Mouse (Mus musculus) forebrain, embryonic 12.5 days (tissue): ENCODE measurements at regions not wholly inside any gene's neighbourhood (a gene's known extent, or its start where the extent isn't known, plus 50 kb on each side); places are given as distances from the start of the nearest gene placed in this dataset.
A peak's percentile ranks its signal among the peaks of the same experiment; 100 is the strongest.

ENCODE experiments used
- ATAC-seq: fragments of 200-750 bp; cut with Nextera tagmentation; 2 replicates; pipeline ENCODE4 v1.8.0; 2017; ENCODE audit warnings: moderate TSS enrichment; ENCODE audit not compliant: low FRiP score
- H3K27ac ChIP-seq: fragments of 300-500 bp; sonication (generic); 2 replicates; pipeline ENCODE4 v1.5.1; 2016; ENCODE audit warnings: mild to moderate bottlenecking
- H3K27me3 ChIP-seq: fragments of 300-500 bp; sonication (generic); 2 replicates; pipeline ENCODE4 v1.6.1; 2016; ENCODE audit warnings: mild to moderate bottlenecking
- H3K36me3 ChIP-seq: fragments of 300-500 bp; sonication (generic); replicated peaks from 2 replicates; pipeline ENCODE4 v1.6.1; 2016; ENCODE audit warnings: mild to moderate bottlenecking
- H3K4me1 ChIP-seq: fragments of 300-500 bp; sonication (generic); 2 replicates; pipeline ENCODE4 v1.6.1; 2016
- H3K4me2 ChIP-seq: fragments of 300-500 bp; sonication (generic); 2 replicates; pipeline ENCODE4 v1.6.1; 2016; ENCODE audit warnings: mild to moderate bottlenecking, moderate library complexity
- H3K4me3 ChIP-seq: fragments of 300-500 bp; sonication (generic); replicated peaks from 2 replicates; pipeline ENCODE4 v1.5.1; 2016; ENCODE audit warnings: mild to moderate bottlenecking
- H3K9ac ChIP-seq: fragments of 300-500 bp; sonication (generic); 2 replicates; pipeline ENCODE4 v1.6.1; 2016; ENCODE audit warnings: mild to moderate bottlenecking
- H3K9me3 ChIP-seq: fragments of 300-500 bp; sonication (generic); 2 replicates; pipeline ENCODE4 v1.6.1; 2016
- WGBS: fragments of 180-500 bp; shearing (Covaris S2); methylation state at CpG from one replicate; pipeline ENCODE4 v1.1.7; 2016; 5-methylcytosine and 5-hydroxymethylcytosine counted together

DNA sequence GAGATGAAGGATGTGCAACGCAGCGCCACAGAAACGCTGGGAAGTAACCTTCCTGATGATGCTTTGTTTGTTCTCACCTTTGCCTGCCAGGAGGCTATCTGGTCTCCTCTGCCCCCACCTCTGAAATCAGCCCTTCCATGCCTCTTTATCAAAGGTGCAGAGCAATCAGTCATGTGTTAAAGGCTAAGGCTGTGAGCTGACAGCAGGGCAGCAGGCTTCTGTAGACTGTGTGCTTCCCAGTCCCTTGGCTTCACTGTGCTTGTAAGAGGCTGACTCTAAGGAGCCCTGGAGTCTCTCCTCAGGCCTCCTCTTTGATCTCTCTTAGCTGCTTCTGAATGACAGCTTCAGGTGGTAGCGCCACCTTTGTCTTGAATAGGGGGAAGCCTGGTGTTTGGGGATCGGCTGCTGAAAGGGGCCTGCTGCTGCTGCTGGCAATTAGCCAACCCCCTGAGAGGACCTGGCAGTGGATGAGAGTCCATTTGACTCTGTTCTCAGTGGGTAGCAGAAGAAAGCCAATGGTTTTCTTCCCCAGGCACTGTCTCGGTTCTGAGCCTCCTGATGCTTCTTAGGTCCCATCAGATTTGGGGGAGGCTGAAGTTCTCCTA lies 348.7 kb downstream of the Gm9195 start:
- 5% methylated on average over 6 of the region's 6 CpGs for WGBS
- peak; percentile 39; the same call in 1 of the 2 replicates for ATAC-seq

DNA sequence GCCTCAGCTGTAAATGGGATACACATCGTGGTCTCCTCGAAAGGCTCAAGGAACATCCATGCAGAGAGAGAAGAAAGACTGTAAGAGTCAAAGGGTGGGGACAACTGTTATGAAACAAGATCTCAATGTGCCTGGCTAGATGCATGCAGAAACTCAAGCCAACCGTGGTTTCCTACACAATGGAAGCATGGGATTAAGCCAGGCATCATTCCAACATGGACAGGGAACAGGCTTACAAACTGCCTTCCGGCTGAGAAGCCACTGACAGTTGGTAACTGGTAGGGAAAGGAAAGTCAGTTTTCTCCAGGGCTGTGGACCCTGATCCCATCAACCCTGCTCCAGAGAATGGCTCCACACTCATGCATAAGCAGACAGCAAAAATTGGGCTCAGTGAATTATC lies 350.5 kb downstream of the Gm9195 start:
- Histone ChIP-seq H3K36me3 (no peaks in the 10 kb centered on the region), H3K4me2 (no peak overlapping the region), H3K4me1 (peaks cover 11% of the 10 kb centered on the region), H3K9me3 (no peaks in the 10 kb centered on the region), H3K27me3 (peaks cover 6% of the 10 kb centered on the region; the same call in 1 of the 2 replicates), H3K27ac (no peak overlapping the region), H3K4me3 (no peak overlapping the region), H3K9ac (no peak overlapping the region)
- ATAC-seq = no peak
- 58% methylated on average over 4 of the region's 4 CpGs for WGBS

More for the DNA sequence above, 348.7 kb downstream of the Gm9195 start:
- Histone ChIP-seq H3K4me2 (no peak overlapping the region), H3K9ac (no peak overlapping the region), H3K36me3 (no peaks in the 10 kb centered on the region), H3K9me3 (no peaks in the 10 kb centered on the region), H3K4me1 (peaks cover 17% of the 10 kb centered on the region), H3K27ac (no peak overlapping the region), H3K27me3 (peaks cover 6% of the 10 kb centered on the region; the same call in 1 of the 2 replicates), H3K4me3 (no peak overlapping the region)

- Histone ChIP-seq H3K27me3 (no peaks in the 10 kb centered on the region), H3K27ac (no peak overlapping the region), H3K4me1 (no peaks in the 10 kb centered on the region), H3K9ac (no peak overlapping the region), H3K9me3 (no peaks in the 10 kb centered on the region), H3K4me2 (no peak overlapping the region), H3K4me3 (no peak overlapping the region), H3K36me3 (no peaks in the 10 kb centered on the region)
- 80% methylated on average over 4 of the region's 4 CpGs for WGBS
- ATAC-seq = no peak
Observed at GRCm38 (mm10) chr14:72130149-72130548, 361.5 kb downstream of the Gm9195 start.

- no peaks in the 10 kb centered on the region for H3K27me3 ChIP-seq
- H3K4me1 ChIP-seq = no peaks in the 10 kb centered on the region
- H3K9me3 ChIP-seq = no peaks in the 10 kb centered on the region
- H3K27ac ChIP-seq = no peak overlapping the region
- no peak for ATAC-seq
- H3K4me3 ChIP-seq = no peak overlapping the region
- no peaks in the 10 kb centered on the region for H3K36me3 ChIP-seq
- WGBS = 92% methylated on average over 4 of the region's 4 CpGs
- no peak overlapping the region for H3K4me2 ChIP-seq
- H3K9ac ChIP-seq = no peak overlapping the region
Observed at GRCm38 (mm10) chr14:72121786-72122185, 369.9 kb downstream of the Gm9195 start.

- ATAC-seq = no peak
- 14% methylated on average over 1 of the region's 1 CpGs for WGBS
- Histone ChIP-seq H3K4me3 (no peak overlapping the region), H3K4me2 (no peak overlapping the region), H3K9ac (no peak overlapping the region), H3K9me3 (no peaks in the 10 kb centered on the region), H3K27ac (no peak overlapping the region), H3K27me3 (no peaks in the 10 kb centered on the region), H3K36me3 (no peaks in the 10 kb centered on the region), H3K4me1 (no peaks in the 10 kb centered on the region)
Observed at GRCm38 (mm10) chr14:72121006-72121405, 370.6 kb downstream of the Gm9195 start.

GRCm38 (mm10) chr14:72116842-72117241 lies 374.8 kb downstream of the Gm9195 start:
- Histone ChIP-seq H3K27me3 (no peaks in the 10 kb centered on the region), H3K27ac (no peak overlapping the region), H3K4me1 (no peaks in the 10 kb centered on the region), H3K4me3 (no peak overlapping the region), H3K4me2 (no peak overlapping the region), H3K9ac (no peak overlapping the region), H3K9me3 (no peaks in the 10 kb centered on the region), H3K36me3 (no peaks in the 10 kb centered on the region)
- WGBS = 64% methylated on average over 4 of the region's 4 CpGs
- ATAC-seq = no peak

- no peak for ATAC-seq
- H3K9me3 ChIP-seq = no peaks in the 10 kb centered on the region
- no peaks in the 10 kb centered on the region for H3K4me1 ChIP-seq
- H3K27ac ChIP-seq = no peak overlapping the region
- H3K4me3 ChIP-seq = no peak overlapping the region
- no peaks in the 10 kb centered on the region for H3K27me3 ChIP-seq
- H3K4me2 ChIP-seq = no peak overlapping the region
- no peaks in the 10 kb centered on the region for H3K36me3 ChIP-seq
- no peak overlapping the region for H3K9ac ChIP-seq
- 84% methylated on average over 8 of the region's 8 CpGs for WGBS
Observed at GRCm38 (mm10) chr14:72113377-72113993, 378.2 kb downstream of the Gm9195 start.

DNA sequence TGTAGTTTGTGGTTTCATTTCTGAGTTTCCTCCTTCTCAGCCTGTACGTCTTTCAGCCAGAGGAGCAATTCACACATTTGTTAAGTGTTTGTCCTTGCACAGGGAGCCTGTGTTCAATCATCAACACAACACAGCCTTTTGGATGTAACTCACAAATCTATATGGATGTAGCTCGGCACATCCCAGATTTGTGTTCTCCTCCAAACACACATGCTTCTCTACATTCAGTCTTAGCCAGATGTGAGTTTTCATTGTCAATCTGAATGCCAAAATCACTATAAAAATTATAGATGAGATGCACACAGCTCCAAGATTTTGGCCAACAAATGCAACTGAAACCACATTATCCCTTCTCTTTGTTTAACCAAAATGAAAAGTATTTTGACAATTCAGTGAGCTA lies 380.9 kb downstream of the Gm9195 start:
- 90% methylated on average over 2 of the region's 2 CpGs for WGBS
- no peak overlapping the region for H3K27ac ChIP-seq
- H3K4me1 ChIP-seq = no peaks in the 10 kb centered on the region
- H3K4me2 ChIP-seq = no peak overlapping the region
- no peak overlapping the region for H3K4me3 ChIP-seq
- H3K9me3 ChIP-seq = no peaks in the 10 kb centered on the region
- no peaks in the 10 kb centered on the region for H3K36me3 ChIP-seq
- ATAC-seq = no peak
- no peaks in the 10 kb centered on the region for H3K27me3 ChIP-seq
- no peak overlapping the region for H3K9ac ChIP-seq

GRCm38 (mm10) chr14:72091579-72091978 lies 400.1 kb downstream of the Gm9195 start:
- H3K4me1 ChIP-seq = no peaks in the 10 kb centered on the region

GRCm38 (mm10) chr14:72081473-72081872 lies 410.2 kb downstream of the Gm9195 start:
- Histone ChIP-seq H3K4me2 (no peak overlapping the region), H3K27ac (no peak overlapping the region), H3K27me3 (no peaks in the 10 kb centered on the region), H3K36me3 (no peaks in the 10 kb centered on the region), H3K4me1 (no peaks in the 10 kb centered on the region), H3K9me3 (no peaks in the 10 kb centered on the region), H3K9ac (no peak overlapping the region), H3K4me3 (no peak overlapping the region)
- WGBS = 82% methylated on average over 3 of the region's 3 CpGs
- no peak for ATAC-seq

More at GRCm38 (mm10) chr14:72091579-72091978, 400.1 kb downstream of the Gm9195 start:
- no peak overlapping the region for H3K9ac ChIP-seq
- H3K36me3 ChIP-seq = no peaks in the 10 kb centered on the region
- H3K27ac ChIP-seq = no peak overlapping the region
- H3K4me3 ChIP-seq = no peak overlapping the region
- 96% methylated on average over 2 of the region's 2 CpGs for WGBS
- no peak overlapping the region for H3K4me2 ChIP-seq
- H3K27me3 ChIP-seq = no peaks in the 10 kb centered on the region
- no peak for ATAC-seq
- H3K9me3 ChIP-seq = no peaks in the 10 kb centered on the region

DNA sequence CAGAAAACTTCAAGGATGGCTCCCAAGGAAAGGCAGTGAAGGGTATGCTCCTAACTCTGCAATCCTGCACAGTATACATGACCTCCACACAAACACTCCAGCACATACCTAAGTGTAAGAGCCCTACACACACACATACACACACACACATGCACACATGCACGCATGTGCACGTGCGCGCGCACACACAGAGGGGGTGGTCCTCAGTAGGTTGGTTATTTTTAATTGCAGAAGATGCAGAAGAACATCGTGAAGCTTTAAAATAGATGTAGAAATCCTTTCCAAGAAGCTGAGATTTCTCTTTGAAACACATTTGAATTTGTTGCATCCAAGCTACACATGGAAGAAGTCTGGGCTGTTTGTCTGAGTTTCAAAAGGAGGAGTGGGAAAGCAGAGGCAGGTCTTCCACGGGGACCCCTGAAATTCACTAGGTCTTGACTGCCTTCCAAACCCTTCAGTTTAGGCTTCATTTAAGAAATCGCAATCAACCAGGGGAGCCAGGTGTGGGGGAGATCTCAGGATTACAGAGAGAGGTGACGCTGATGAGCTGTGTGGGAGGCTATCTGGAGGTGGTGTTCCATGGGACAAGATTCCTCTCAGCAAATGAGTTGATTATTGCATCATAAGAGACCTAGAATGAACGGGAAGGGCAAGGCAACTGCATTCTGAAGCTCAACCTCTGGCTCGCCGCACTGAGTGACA lies 427.4 kb downstream of the Gm9195 start:
- ATAC-seq = no peak
- H3K27me3 ChIP-seq = no peaks in the 10 kb centered on the region
- no peaks in the 10 kb centered on the region for H3K36me3 ChIP-seq
- H3K9ac ChIP-seq = no peak overlapping the region
- no peaks in the 10 kb centered on the region for H3K9me3 ChIP-seq
- no peak overlapping the region for H3K27ac ChIP-seq
- H3K4me1 ChIP-seq = no peaks in the 10 kb centered on the region
- H3K4me3 ChIP-seq = no peak overlapping the region
- WGBS = 93% methylated on average over 12 of the region's 12 CpGs
- no peak overlapping the region for H3K4me2 ChIP-seq

- H3K27ac ChIP-seq = peak overlapping the region; percentile 1; the same call in 1 of the 2 replicates
- no peak overlapping the region for H3K9ac ChIP-seq
- H3K4me3 ChIP-seq = no peak overlapping the region
- H3K9me3 ChIP-seq = no peaks in the 10 kb centered on the region
- peaks cover 11% of the 10 kb centered on the region for H3K4me1 ChIP-seq
- no peak; the same call in 1 of the 2 replicates for ATAC-seq
- WGBS = 35% methylated on average over 2 of the region's 2 CpGs
- H3K27me3 ChIP-seq = no peaks in the 10 kb centered on the region
- no peaks in the 10 kb centered on the region for H3K36me3 ChIP-seq
- H3K4me2 ChIP-seq = no peak overlapping the region
Observed at GRCm38 (mm10) chr14:72042881-72043236, 448.8 kb downstream of the Gm9195 start.
